12 mouse cellular contexts compared by ENCODE assay signal in genomic region chr7:137060488-137060887, GRCm38 (mm10).
DNase-seq lines count a peak whose midpoint lies in the region; ATAC-seq and TF ChIP-seq lines count a peak whose summit lies in the region.
"Had no signal": no experiment of that assay in that cellular context is flagged by ENCODE, and none has a peak within 500 bp of the region (broad histone marks: within the 10 kb centered on the region; RNA-seq: fewer than 3 reads in every experiment).

No protein-coding gene starts in this region.

- no peaks in the 10 kb centered on the region for H3K9me3 ChIP-seq in ES-E14 (ENCODE audit: control insufficient read depth, insufficient read depth, low read depth, low read length)
- H3K9me3 ChIP-seq in embryonic facial prominence, embryonic 11.5 days (replicated peaks; ENCODE audit: control insufficient read depth, low read length): no peaks in the 10 kb centered on the region
- H3K9me3 ChIP-seq in midbrain, embryonic 11.5 days (ENCODE audit: control insufficient read depth, low read length): no peaks in the 10 kb centered on the region
- H3K9me3 ChIP-seq: intestine, embryonic 15.5 days; neural tube, embryonic 12.5 days had no signal

- DNase-seq in heart, postnatal 4 days: peak; percentile 39
- DNase-seq in heart, postnatal 14 days: no peak
- DNase-seq in lung, postnatal 10 days: peak; percentile 21
- DNase-seq in lung, postnatal 14 days: no peak
- peak; percentile 53 for DNase-seq in ES-E14 (ENCODE audit: low read depth, low spot score)
- peak; percentile 42 for DNase-seq in embryonic facial prominence, embryonic 11.5 days (ENCODE audit: low spot score)
- DNase-seq in frontal cortex, postnatal 25 days (ENCODE audit: low spot score in 2 of 2): no peak
- no peak for DNase-seq in midbrain, embryonic 11.5 days (ENCODE audit: low spot score, missing footprints)
- DNase-seq: spleen, adult 18-20 months had no signal

- intact Hi-C loops in heart, postnatal 14 days (cut with DNase I): loop anchor here (10.0 kb wide), 1 partner anchor 254 kb away; the partner anchor contains the start of gene Ebf3

- H3K4me1 ChIP-seq in ES-E14 (ENCODE audit: control insufficient read depth in 2 of 2, insufficient read depth in 2 of 2, low read length in 2 of 2, poor library complexity in 1 of 2): no peaks in the 10 kb centered on the region
- H3K4me1 ChIP-seq in embryonic facial prominence, embryonic 11.5 days (ENCODE audit: control insufficient read depth, insufficient read depth, low read length): no peaks in the 10 kb centered on the region
- H3K4me1 ChIP-seq in midbrain, embryonic 11.5 days (ENCODE audit: control insufficient read depth, insufficient read depth, low read length): no peaks in the 10 kb centered on the region
- H3K4me1 ChIP-seq: intestine, embryonic 15.5 days had no signal

- no peaks in the 10 kb centered on the region for H3K27me3 ChIP-seq in embryonic facial prominence, embryonic 11.5 days (ENCODE audit: control insufficient read depth, insufficient read depth, low read length)
- H3K27me3 ChIP-seq in midbrain, embryonic 11.5 days (ENCODE audit: control insufficient read depth, insufficient read depth, low read length): no peaks in the 10 kb centered on the region
- H3K27me3 ChIP-seq: intestine, embryonic 15.5 days; neural tube, embryonic 12.5 days had no signal

- no peak overlapping the region for H3K27ac ChIP-seq in ES-E14 (ENCODE audit: insufficient read depth, low read depth, low read length, poor library complexity, severe bottlenecking)
- H3K27ac ChIP-seq in embryonic facial prominence, embryonic 11.5 days (replicated peaks; ENCODE audit: low read depth, low read length): no peak overlapping the region
- no peak overlapping the region for H3K27ac ChIP-seq in midbrain, embryonic 11.5 days (ENCODE audit: low read depth, low read length)
- H3K27ac ChIP-seq: intestine, embryonic 15.5 days; neural tube, embryonic 12.5 days had no signal

- WGBS in embryonic facial prominence, embryonic 11.5 days: 29% methylated on average over 3 of the region's 3 CpGs
- 41% methylated on average over 3 of the region's 3 CpGs for WGBS in midbrain, embryonic 11.5 days

- H3K4me3 ChIP-seq in ES-E14 (ENCODE audit: insufficient read depth in 1 of 2, low read depth in 1 of 2, low read length in 2 of 2, poor library complexity in 1 of 2, severe bottlenecking in 1 of 2): no peak overlapping the region
- H3K4me3 ChIP-seq in embryonic facial prominence, embryonic 11.5 days (ENCODE audit: low read depth, low read length): no peak overlapping the region
- no peak overlapping the region for H3K4me3 ChIP-seq in midbrain, embryonic 11.5 days (ENCODE audit: low read depth, low read length)
- H3K4me3 ChIP-seq: intestine, embryonic 15.5 days; neural tube, embryonic 12.5 days had no signal

- no peak overlapping the region for H3K9ac ChIP-seq in ES-E14 (ENCODE audit: insufficient read depth, low read depth, low read length, poor library complexity, severe bottlenecking)
- no peak overlapping the region for H3K9ac ChIP-seq in embryonic facial prominence, embryonic 11.5 days (replicated peaks; ENCODE audit: low read length)
- H3K9ac ChIP-seq in midbrain, embryonic 11.5 days (ENCODE audit: low read length): no peak overlapping the region
- H3K9ac ChIP-seq: intestine, embryonic 15.5 days; neural tube, embryonic 12.5 days had no signal

- H3K4me2 ChIP-seq in embryonic facial prominence, embryonic 11.5 days (ENCODE audit: low read depth, low read length): no peak overlapping the region
- H3K4me2 ChIP-seq in midbrain, embryonic 11.5 days: no peak overlapping the region
- H3K4me2 ChIP-seq: intestine, embryonic 15.5 days; neural tube, embryonic 12.5 days had no signal

- no peak for ATAC-seq in embryonic facial prominence, embryonic 11.5 days (replicated peaks; ENCODE audit: insufficient number of reproducible peaks, low FRiP score, low TSS enrichment, low read depth)
- ATAC-seq in midbrain, embryonic 11.5 days (ENCODE audit: low FRiP score): no peak
- ATAC-seq: activated CD4-positive, CD25-positive, alpha-beta regulatory T cell, adult 4 months; intestine, embryonic 15.5 days had no signal

- H3K36me3 ChIP-seq in ES-E14 (ENCODE audit: control insufficient read depth, insufficient read depth, low read length, poor library complexity, severe bottlenecking): no peaks in the 10 kb centered on the region
- H3K36me3 ChIP-seq in embryonic facial prominence, embryonic 11.5 days (replicated peaks; ENCODE audit: control insufficient read depth, insufficient read depth, low read depth, low read length): no peaks in the 10 kb centered on the region
- no peaks in the 10 kb centered on the region for H3K36me3 ChIP-seq in midbrain, embryonic 11.5 days (ENCODE audit: control insufficient read depth, insufficient read depth, low read length)
- H3K36me3 ChIP-seq: intestine, embryonic 15.5 days; neural tube, embryonic 12.5 days had no signal

- in situ Hi-C loops in ES-E14 (cut with MboI; ENCODE audit: low sequenced_read_pairs in 2 of 2, unreplicated experiment in 2 of 2): no loop called here

TF ChIP-seq in ES-E14, 5 proteins besides CTCF, POLR2A, EP300 and RAD21:
- TF ChIP-seq ZNF384 (IDR thresholded peaks at IDR 0.05; ENCODE audit: low read depth, low read length): 0 out of 2 replicates have a peak, but pooled peaks have one; percentile 34
- TF ChIP-seq CHD2 (IDR thresholded peaks at IDR 0.05; ENCODE audit: low read depth, low read length): no peak

Comparison
In these comparisons a context has a peak if more than half of its experiments do, and no peak if none do; other contexts are left out.
1. DNase-seq: peak in heart, postnatal 4 days (single experiment), lung, postnatal 10 days (single experiment), ES-E14 (single experiment) and embryonic facial prominence, embryonic 11.5 days (single experiment); none in heart, postnatal 14 days (0 of 2), lung, postnatal 14 days (single experiment), frontal cortex, postnatal 25 days (0 of 2) and midbrain, embryonic 11.5 days (single experiment).